Mouse (Mus musculus): ENCODE measurements around the gene Slc25a27. TPM values are rescaled to one million over a fixed set of nuclear protein-coding genes. Genes with fewer than 3 reads are reported as not detected.

The Slc25a27 gene
- polyA plus RNA-seq, 1 experiment from 2014 or later, result 2.9 TPM

- H3K4me2 ChIP-seq (replicated peaks; ENCODE audit: low read depth), result no peak overlapping the region
- no peak overlapping the region for H3K27ac ChIP-seq (ENCODE audit: low read depth, low read length)
- H3K9ac ChIP-seq (ENCODE audit: low read depth, low read length), result no peak overlapping the region
- no peak overlapping the region for H3K4me3 ChIP-seq (ENCODE audit: low read depth, low read length)
- WGBS, result 69% methylated on average over 14 of the region's 14 CpGs
- no peaks in the 10 kb centered on the region for H3K9me3 ChIP-seq (ENCODE audit: control insufficient read depth)
- H3K36me3 ChIP-seq (ENCODE audit: control insufficient read depth, insufficient read depth), result no peaks in the 10 kb centered on the region
- H3K4me1 ChIP-seq (replicated peaks; ENCODE audit: control insufficient read depth, insufficient read depth, low read length), result no peaks in the 10 kb centered on the region
- peak; percentile 45 for TF ChIP-seq CTCF (IDR thresholded peaks at IDR 0.05; ENCODE audit: low read depth)
- ATAC-seq, result no peak; the same call in 1 of the 2 replicates
- H3K27me3 ChIP-seq (replicated peaks; ENCODE audit: control insufficient read depth, insufficient read depth, low read length), result no peaks in the 10 kb centered on the region
Observed at GRCm38 (mm10) chr17:43651314-43652046, 15.5 kb downstream of the Slc25a27 start.

- H3K4me2 ChIP-seq (replicated peaks; ENCODE audit: low read depth), result no peak overlapping the region
- H3K9me3 ChIP-seq (ENCODE audit: control insufficient read depth), result no peaks in the 10 kb centered on the region
- H3K9ac ChIP-seq (ENCODE audit: low read depth, low read length), result no peak overlapping the region
- no peak overlapping the region for H3K4me3 ChIP-seq (ENCODE audit: low read depth, low read length)
- no peaks in the 10 kb centered on the region; the same call in 1 of the 2 replicates for H3K36me3 ChIP-seq (ENCODE audit: control insufficient read depth, insufficient read depth)
- no peak overlapping the region for H3K27ac ChIP-seq (ENCODE audit: low read depth, low read length)
- no peaks in the 10 kb centered on the region for H3K27me3 ChIP-seq (replicated peaks; ENCODE audit: control insufficient read depth, insufficient read depth, low read length)
- TF ChIP-seq CTCF (IDR thresholded peaks at IDR 0.05; ENCODE audit: low read depth), result peak; percentile 70
- 88% methylated on average over 10 of the region's 10 CpGs for WGBS
- H3K4me1 ChIP-seq (replicated peaks; ENCODE audit: control insufficient read depth, insufficient read depth, low read length), result no peaks in the 10 kb centered on the region
- no peak for ATAC-seq
Observed at GRCm38 (mm10) chr17:43649641-43650436, 17.2 kb downstream of the Slc25a27 start.

GRCm38 (mm10) chr17:43646925-43647324 is 20.1 kb downstream of the Slc25a27 start:
- TF ChIP-seq CTCF (IDR thresholded peaks at IDR 0.05; ENCODE audit: low read depth), result no peak
- Histone ChIP-seq H3K36me3 (ENCODE audit: control insufficient read depth, insufficient read depth) (no peaks in the 10 kb centered on the region; the same call in 1 of the 2 replicates), H3K27ac (ENCODE audit: low read depth, low read length) (no peak overlapping the region), H3K9ac (ENCODE audit: low read depth, low read length) (no peak overlapping the region), H3K4me2 (replicated peaks; ENCODE audit: low read depth) (no peak overlapping the region), H3K4me3 (ENCODE audit: low read depth, low read length) (no peak overlapping the region), H3K27me3 (replicated peaks; ENCODE audit: control insufficient read depth, insufficient read depth, low read length) (no peaks in the 10 kb centered on the region), H3K9me3 (ENCODE audit: control insufficient read depth) (no peaks in the 10 kb centered on the region), H3K4me1 (replicated peaks; ENCODE audit: control insufficient read depth, insufficient read depth, low read length) (no peaks in the 10 kb centered on the region)
- 65% methylated on average over 5 of the region's 5 CpGs for WGBS
- no peak for ATAC-seq

- no peak overlapping the region for H3K4me2 ChIP-seq (replicated peaks; ENCODE audit: low read depth)
- WGBS, result 89% methylated on average over 3 of the region's 3 CpGs
- no peaks in the 10 kb centered on the region for H3K4me1 ChIP-seq (replicated peaks; ENCODE audit: control insufficient read depth, insufficient read depth, low read length)
- no peak overlapping the region for H3K9ac ChIP-seq (ENCODE audit: low read depth, low read length)
- H3K4me3 ChIP-seq (ENCODE audit: low read depth, low read length), result no peak overlapping the region
- H3K9me3 ChIP-seq (ENCODE audit: control insufficient read depth), result no peaks in the 10 kb centered on the region
- ATAC-seq, result no peak
- no peak overlapping the region for H3K27ac ChIP-seq (ENCODE audit: low read depth, low read length)
- no peaks in the 10 kb centered on the region for H3K27me3 ChIP-seq (replicated peaks; ENCODE audit: control insufficient read depth, insufficient read depth, low read length)
- no peak for TF ChIP-seq CTCF (IDR thresholded peaks at IDR 0.05; ENCODE audit: low read depth)
- H3K36me3 ChIP-seq (ENCODE audit: control insufficient read depth, insufficient read depth), result no peaks in the 10 kb centered on the region; the same call in 1 of the 2 replicates
Observed at GRCm38 (mm10) chr17:43645136-43645535, 21.9 kb downstream of the Slc25a27 start.

- Histone ChIP-seq H3K27ac (ENCODE audit: low read depth, low read length) (no peak overlapping the region), H3K9ac (ENCODE audit: low read depth, low read length) (no peak overlapping the region), H3K9me3 (ENCODE audit: control insufficient read depth) (no peaks in the 10 kb centered on the region), H3K36me3 (ENCODE audit: control insufficient read depth, insufficient read depth) (no peaks in the 10 kb centered on the region; the same call in 1 of the 2 replicates), H3K27me3 (replicated peaks; ENCODE audit: control insufficient read depth, insufficient read depth, low read length) (no peaks in the 10 kb centered on the region), H3K4me3 (ENCODE audit: low read depth, low read length) (no peak overlapping the region), H3K4me1 (replicated peaks; ENCODE audit: control insufficient read depth, insufficient read depth, low read length) (no peaks in the 10 kb centered on the region), H3K4me2 (replicated peaks; ENCODE audit: low read depth) (no peak overlapping the region)
- no peak for TF ChIP-seq CTCF (IDR thresholded peaks at IDR 0.05; ENCODE audit: low read depth)
- 35% methylated on average over 7 of the region's 7 CpGs for WGBS
- ATAC-seq, result no peak
Observed at GRCm38 (mm10) chr17:43644375-43644774, 22.6 kb downstream of the Slc25a27 start.

GRCm38 (mm10) chr17:43643191-43643590 is 23.8 kb downstream of the Slc25a27 start:
- no peak overlapping the region for H3K4me2 ChIP-seq (replicated peaks; ENCODE audit: low read depth)
- H3K4me1 ChIP-seq (replicated peaks; ENCODE audit: control insufficient read depth, insufficient read depth, low read length), result no peaks in the 10 kb centered on the region
- TF ChIP-seq CTCF (IDR thresholded peaks at IDR 0.05; ENCODE audit: low read depth), result no peak
- 75% methylated on average over 7 of the region's 7 CpGs for WGBS
- H3K9ac ChIP-seq (ENCODE audit: low read depth, low read length), result no peak overlapping the region
- no peak for ATAC-seq
- no peak overlapping the region for H3K4me3 ChIP-seq (ENCODE audit: low read depth, low read length)
- H3K27me3 ChIP-seq (replicated peaks; ENCODE audit: control insufficient read depth, insufficient read depth, low read length), result no peaks in the 10 kb centered on the region
- no peaks in the 10 kb centered on the region for H3K9me3 ChIP-seq (ENCODE audit: control insufficient read depth)
- no peaks in the 10 kb centered on the region; the same call in 1 of the 2 replicates for H3K36me3 ChIP-seq (ENCODE audit: control insufficient read depth, insufficient read depth)
- no peak overlapping the region for H3K27ac ChIP-seq (ENCODE audit: low read depth, low read length)

Measured in intestine, postnatal 0 days (tissue).